Mouse (Mus musculus) ZHBTc4 (cell line): ENCODE data around the gene Kif21b.

ENCODE experiments used
- DNase-seq: peaks from one replicate; pipeline ENCODE4 v3.0.0-alpha.2; 2011; ENCODE audit warnings: low read depth, low spot score

The Kif21b gene

DNA sequence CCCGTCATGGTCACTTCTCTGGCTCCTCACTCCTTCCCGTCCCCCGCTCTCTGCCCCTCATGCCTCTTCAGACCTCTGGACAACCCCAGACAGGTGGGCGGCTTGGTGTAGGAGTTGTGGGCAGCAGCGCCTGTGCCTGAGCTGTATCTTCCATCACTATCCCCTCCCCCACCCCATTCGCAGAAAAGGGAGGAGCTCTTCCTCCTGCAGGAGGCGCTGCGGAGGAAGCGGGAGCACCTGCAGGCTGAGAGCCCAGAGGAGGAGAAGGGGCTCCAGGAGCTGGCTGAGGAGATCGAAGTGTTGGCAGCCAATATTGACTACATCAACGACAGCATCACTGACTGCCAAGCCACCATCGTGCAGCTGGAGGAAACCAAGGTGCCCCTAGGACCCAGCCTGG, 28.6 kb downstream of the Kif21b start:
- peak; percentile 84 for DNase-seq

DNA sequence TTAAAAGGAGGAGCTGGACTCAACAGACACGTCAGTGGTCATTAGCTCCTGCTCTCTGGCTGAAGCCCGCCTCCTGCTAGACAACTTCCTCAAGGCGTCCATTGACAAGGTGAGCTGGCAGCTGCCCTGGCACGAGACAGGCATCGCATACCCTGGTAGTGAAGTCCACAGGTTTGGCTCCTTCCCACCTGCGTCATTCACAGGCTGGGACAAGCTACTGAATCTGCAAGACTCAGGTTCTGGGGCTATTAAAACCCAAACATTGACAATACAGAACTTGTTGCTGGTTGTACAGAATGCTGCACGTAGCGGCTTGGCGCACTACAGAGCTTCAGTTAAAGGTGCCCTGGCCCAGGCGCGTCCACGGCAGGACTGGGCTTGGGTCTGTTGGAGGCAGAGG, 29.1 kb downstream of the Kif21b start:
- no peak for DNase-seq

DNA sequence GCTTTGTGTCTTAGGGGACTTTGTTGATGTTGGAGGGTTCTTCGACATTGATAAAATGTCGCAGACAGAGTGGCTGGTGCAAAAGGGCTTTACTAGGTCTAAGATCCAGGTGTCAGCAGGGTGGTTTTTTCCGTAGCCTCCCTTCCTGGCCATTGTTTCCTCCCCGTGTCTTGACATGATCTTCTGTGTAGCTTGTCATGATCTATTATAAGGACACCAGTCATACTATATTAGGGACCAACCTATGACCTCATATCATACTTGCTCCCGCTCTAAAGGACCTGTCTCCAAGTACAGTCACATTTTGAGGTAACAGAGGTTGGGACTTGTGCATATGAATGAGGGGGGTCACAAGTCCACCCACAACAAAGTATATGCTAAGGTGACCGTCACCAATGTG, 29.7 kb downstream of the Kif21b start:
- no peak for DNase-seq

DNA sequence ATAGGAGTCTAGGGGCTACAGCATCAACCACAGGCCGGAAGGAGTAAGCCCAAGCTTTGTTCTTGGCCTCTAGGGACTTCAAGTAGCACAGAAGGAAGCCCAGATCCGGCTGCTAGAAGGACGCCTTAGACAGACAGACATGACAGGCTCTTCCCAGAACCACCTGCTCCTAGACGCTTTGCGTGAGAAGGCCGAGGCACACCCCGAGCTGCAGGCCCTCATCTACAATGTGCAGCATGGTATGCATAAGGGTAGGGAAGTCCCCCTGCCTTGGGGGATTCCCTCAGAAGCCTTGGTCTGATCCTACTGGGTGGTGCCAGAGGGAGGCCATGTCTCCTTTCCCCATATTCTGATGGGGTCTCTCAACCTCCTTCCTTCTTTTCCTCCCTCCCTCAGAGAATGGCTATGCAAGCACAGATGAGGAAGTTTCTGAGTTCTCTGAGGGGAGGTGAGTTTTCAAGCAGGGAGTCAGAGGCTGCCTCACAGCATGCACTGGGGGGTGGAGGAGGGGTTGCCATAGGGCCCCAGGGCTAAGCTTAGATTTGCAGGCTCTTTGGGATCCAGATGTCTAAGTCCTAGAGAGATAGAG, 30.2 kb downstream of the Kif21b start:
- no peak for DNase-seq

DNA sequence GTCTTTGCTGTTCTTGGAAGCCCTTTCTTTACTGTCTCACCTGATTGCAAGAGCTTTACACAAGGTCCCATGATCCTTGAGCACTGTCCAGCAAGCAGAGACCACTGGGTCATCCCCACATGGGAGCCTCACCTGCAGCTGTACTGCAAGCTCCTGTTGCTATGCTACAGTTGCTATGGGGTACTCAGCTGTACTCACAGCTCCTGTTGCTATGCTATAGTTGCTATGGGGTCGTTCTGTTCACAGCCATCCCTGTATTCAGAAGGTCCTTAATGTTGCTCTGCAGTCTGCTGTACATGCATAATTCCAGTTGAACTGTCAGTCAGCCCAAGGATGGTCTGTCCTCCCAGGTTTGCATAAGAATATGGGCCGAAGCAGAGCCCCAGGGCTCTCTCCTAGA, 34.2 kb downstream of the Kif21b start:
- peak; percentile 39 for DNase-seq

DNA sequence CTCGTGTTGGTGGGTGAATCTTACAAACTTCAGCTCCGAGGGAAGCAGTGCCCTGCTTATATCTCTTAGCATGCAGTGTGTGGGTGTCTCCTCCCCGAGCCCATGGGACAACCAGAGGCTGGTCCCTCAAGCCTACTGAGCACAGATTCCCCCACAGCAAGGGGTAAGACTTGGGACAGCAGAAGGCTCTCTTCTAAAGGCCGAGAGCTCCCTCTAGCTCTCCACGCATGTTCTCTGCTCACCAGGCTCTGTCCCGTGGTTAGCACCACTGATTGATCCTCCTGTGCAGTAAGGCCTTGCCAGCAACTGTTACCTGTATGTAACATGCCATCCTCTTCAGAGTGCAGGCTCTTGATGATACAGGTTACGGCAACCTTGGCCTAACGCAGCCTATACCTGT, 36.5 kb downstream of the Kif21b start:
- DNase-seq: no peak

DNA sequence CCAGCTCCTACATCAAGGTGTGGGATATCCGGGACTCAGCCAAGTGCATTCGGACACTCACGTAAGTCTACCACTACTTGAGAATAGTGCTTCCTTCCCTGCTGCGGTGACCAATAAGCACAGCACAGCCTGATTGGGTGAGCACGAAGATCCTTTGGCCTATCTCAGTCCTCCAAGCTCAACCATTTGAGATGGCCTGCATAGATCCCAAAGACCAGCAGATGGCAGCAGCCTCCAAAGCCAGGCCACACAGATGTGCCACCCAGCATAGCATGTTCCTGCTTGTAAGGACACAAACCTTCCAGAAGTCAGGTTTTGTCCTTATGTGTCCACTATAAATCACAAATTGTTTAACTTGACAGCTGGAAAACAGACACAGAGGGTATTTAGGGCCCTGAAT, 38.9 kb downstream of the Kif21b start:
- peak; percentile 79 for DNase-seq

DNA sequence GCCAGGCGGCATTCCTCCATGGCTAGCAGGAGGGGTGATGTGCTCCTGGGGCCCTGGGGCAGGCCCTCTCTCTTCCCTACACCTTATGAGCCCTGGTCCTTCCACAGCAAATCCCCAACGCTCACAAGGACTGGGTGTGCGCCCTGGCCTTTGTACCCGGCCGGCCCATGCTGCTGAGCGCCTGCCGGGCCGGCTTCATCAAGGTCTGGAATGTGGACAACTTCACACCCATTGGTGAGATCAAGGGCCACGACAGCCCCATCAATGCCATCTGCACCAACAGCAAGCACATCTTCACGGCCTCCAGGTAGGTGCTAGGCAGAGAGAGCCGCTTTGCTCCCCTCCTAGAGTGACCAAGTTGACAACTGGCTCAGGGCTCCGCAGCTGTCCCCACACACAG, 41.5 kb downstream of the Kif21b start:
- DNase-seq: no peak

DNA sequence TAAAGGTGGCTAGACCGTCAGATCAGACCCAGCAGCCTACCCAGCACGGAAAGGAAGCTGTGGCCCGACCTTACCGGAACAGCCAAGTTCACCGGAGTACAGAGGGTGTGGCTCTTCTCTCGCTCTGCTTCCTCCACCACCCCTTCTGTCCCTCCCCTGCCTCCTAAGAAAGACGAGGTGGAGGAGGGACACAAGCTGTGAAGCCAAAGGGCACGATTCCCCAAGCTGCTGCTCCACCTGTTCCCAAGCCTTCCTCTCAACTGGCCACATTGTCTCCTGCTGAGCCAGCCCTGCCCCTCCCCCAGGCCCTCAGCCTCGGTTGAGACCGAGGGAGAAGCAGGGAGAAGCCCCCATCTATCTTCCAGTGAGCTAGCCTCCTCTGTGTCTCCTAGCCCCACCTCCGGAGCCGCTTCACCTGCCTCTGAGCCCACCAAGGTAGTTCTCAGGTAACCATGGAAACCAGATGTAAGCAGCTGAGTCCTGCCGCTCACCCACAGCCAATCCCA, 43.0 kb downstream of the Kif21b start:
- DNase-seq: peak; percentile 75

DNA sequence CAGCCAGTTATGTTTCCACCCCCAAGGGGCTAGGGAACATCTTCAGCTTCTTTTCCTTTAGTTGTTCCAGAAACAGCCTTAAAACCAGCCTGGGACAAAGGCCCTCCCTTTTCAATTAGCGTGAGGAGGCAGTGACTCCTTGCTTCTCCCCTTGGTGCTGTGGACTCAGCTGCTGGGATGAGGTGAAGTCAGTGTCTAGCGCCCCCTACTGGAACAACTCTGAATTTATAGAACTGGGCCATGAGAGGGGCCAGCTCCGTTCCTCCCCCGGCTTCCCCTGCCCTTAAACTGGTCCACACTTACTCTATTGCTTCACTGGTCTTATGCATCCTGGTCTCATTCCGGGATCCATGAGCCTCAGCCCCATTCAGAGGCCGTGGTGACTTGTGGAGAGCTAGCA, 44.0 kb downstream of the Kif21b start:
- DNase-seq: peak; percentile 84

DNA sequence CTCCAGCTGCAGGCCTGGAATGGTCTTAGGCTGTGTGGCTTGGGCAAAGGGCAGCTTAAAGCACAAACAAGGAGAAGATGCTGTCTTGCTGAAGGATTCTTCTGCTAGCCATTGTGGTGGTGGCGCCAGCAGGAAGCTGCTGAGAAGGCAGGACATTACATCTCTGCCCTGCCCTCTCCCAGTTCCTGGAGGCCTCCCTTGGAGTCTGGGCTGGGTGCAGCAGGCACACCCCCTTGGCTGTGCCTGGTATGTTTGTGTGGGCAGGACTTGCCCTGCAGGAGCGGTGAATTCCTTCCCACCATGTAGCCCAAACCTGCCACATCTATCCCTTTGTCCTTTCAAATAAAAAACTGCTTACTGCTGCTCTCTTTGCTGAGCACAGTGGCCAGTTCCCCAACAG, 45.9 kb downstream of the Kif21b start:
- DNase-seq: no peak

DNA sequence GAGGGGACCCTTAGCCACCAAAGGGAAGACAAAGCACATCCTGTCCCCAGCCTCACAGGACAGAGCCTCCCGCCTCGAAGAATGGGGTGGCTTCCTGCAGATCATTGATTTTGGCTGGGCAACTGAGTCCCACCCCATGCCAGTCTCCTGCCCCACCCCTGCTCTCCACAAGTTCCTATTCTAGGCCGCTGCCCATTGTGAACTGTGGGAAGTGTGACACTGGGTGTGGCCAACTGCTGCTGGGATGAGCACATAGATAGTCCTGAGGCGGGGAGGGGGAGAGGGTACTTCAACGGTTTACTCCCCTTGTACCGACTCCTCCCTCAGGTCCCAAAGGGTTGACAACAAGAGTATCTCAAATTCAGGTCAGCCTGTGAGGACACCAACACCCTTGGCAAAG, 47.6 kb downstream of the Kif21b start:
- DNase-seq: peak; percentile 40

DNA sequence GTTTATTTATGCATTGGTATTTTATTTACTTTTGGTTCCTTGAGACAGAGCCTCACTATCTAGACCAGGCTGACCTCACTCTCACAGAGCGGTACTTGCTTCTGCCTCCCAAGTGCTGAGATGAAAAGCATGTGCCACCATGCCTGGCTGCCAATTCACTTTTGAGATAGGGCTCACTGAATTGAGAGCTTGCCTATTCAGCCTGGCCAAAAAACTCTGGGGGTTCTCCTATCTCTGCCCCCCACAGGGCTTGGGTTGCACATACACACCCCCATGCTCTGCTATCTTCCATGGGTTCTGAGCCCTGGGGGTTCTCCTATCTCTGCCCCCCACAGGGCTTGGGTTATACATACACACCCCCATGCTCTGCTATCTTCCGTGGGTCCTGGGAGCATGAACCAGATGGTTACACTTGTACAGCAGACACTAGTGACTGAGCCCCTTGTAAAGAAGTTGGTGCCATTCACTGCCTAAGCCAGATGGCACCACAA, 48.4 kb downstream of the Kif21b start:
- no peak for DNase-seq

DNA sequence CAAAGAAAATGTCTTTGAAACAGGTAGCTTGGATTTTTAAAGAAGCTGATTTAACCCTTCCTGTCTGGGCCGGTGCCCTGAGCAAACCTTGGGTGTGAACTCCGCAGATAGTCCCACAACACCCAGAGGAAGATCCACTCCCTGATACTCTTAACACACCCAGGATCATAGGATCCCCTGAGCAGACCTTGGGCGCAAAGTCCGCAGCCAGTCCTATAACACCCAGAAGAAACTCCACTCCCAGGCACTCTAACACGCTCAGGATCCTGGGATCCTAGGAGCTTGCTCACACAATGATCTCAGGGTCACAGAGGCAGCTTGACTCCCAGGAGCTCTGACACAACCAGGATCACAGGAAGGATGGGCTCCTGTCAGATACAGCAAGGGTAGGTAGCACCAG, 58.8 kb downstream of the Kif21b start:
- DNase-seq: no peak

DNA sequence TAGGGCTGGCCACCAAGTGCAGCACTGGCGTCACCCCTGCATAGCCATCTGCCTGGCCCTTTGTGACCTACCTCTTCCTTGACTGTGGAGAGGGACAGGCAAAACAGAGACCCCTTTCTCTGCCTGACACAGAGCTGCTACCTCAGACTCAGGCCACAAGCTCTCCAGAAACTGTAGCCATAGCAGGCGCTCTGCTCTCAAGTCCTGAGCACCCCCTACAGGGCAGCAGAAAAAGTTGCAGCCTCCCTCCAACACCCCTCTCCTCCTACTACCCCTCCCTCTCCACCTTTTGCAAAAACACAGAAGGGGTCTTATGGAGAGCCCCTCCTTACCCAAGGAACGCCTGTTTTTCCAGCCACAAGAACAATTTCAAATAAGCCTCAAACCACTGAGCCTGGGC, 81.6 kb downstream of the Kif21b start, which contains the start of gene Mroh3:
TSS of gene Mroh3 (minus strand) at position 26 of the 400 bp plus-strand sequence.
- DNase-seq: peak; percentile 65

DNA sequence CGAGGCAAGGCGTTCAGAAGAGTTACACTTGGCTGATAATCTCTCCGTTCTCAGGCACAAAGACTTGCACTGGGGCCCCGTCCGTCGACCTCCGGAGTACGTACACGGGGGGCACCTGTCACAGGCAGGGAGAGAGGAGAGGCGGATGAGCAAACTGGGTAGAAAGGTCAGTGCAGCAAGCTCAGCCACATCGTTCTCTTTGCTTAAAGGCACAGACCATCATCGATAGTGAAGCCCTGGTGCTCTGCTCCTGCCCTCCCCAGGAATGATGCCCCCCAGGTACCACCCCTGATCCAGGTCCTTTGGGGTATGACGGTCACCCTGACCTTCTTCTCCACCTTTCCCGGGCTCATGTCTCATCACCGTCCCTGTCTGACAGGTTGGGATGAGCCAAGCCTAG, 83.1 kb downstream of the Kif21b start:
- DNase-seq: no peak

DNA sequence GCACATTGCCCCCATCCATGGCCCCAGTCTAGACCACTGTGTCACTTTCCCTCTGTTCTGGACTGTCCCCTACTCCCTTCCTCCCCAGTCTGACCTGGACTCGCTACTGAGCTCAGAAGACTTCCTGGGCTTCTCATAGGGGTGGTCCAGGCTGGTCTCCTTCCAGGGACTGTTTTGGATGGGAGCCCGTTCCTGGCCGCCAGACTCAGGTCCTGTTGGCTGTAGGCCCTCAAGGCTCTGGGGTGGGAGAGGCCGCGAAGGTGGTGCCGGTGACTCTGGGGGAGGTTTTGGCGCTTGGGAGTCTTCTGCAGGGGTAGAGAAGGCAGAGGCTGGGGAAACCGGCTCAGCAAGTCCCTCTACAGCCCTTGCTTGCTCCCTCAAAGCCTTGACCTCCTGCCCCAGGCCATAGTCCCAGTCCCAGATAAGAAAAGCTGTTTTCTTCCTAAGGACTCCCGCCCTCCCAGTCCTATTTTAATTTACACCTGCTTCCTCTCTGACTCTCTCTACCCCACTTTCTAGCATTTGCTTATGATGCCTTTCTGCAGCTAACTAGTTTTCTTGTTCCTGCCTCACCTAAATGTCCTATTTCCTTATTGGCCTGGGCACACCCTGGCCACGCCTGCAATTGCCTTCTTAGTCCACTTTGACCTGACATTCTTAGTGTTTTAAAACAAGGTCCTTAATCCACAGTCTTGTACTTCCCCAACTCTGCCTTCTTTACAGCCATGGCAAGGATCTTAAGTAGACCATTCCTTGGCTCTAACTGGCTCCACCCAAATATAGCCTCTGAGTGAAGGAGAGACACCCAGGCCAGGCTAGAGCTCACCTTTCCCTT, 89.1 kb downstream of the Kif21b start:
- no peak for DNase-seq

DNA sequence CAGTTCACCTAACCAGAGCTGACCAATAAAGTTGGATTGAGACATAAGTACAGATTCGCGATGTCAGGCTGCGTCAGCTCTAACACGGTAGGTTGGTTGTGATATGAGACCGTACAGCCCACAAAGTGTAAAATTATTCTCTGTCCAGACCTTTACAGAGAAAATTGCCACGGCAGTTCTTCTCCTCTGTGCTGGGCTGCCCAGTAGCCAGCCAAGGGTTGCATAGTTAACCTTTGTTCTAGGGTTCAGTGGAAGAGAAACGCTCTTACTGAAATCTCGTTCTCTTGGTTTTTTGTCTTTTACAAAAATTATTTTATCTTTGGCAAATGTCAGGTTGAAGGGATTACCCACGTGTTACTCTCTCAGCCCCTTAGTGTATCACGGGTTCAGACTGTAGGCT, 91.2 kb downstream of the Kif21b start:
- DNase-seq: no peak

DNA sequence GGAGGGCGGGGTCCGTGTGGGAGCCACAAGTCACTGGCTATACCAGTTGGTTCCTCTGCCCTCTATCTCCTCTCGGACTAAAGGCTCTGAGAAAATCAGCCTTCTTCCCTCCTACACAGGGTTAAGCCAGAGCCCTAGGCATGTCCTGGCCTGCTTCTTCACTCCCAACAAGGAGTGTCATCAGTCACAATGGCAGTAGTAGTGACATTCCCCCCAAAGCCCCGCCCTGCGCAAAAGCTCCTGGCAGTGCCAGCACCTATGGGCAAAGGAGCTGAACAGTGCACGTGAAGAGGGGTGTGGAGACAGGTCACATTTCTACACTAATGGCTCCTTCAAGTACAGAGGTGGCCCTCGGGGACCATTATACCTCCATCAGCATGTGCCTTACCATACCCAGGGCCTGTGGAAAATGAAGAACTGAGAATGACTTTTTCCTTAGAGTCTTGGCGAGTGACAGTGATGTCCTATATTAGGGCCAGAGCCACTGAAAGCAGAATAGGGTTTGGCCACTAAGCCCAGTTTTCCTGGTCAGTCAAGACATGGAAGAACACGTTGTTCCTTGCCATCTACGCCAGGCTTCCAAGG, 92.7 kb downstream of the Kif21b start:
- no peak for DNase-seq

DNA sequence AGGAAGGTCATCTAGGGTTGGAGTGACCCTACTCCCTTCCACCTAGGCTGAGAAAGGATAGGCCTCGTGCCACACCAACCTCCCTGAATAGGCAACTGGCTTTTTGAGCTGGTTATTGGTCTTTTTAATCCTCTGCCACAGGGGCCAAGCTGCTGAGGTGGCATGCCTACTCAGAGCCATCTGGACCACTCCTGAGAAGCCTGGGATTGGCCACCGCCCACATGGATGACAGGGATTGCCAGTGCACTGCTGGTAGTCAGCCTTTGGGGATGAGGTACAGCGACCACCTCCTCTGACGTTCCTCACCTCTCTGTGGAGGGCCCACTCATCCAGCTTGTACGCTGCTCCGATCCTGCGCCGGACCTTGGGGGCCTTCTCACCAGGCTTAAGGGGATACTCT, 94.7 kb downstream of the Kif21b start:
- DNase-seq: no peak

DNA sequence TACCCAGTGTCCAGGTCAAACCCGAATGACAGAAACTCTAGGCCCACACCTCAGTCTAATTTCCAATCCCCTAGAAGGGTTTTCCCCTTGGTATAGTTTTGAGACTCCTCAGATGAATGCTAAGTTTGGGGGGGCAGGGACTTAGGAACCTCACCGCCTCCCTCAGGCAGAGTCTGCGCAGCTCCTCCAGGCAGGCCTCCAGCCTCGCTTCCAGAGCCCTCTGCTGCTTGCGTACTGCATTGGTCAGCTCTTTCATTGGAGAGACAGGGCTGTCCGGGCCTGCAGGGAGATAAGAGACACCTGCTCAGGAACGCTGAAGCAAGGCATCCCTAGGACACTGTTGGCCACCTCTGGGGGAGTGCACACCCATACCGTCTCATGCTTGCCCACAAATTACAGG, 95.4 kb downstream of the Kif21b start:
- DNase-seq: no peak
